ENCODE assay signal across 8 mouse cellular contexts in genomic region chr15:12667760-12668520, GRCm38 (mm10).
DNase-seq lines count a peak whose midpoint lies in the region; ATAC-seq lines count a peak whose summit lies in the region.

No protein-coding gene starts in this region.

- peak; percentile 80 for DNase-seq in MEL-GATA-1-ER (ENCODE audit: extremely low read depth, low read depth)
- DNase-seq in induced T-regulatory cell, adult 2 months (ENCODE audit: low read depth) = peak; percentile 11
- DNase-seq in left cerebral cortex, adult 11 months (ENCODE audit: low spot score) = no peak
- no peak for DNase-seq in layer of hippocampus, adult 8-10 months (ENCODE audit: low spot score in 2 of 2)
- no peak for DNase-seq in c-Kit-positive CD71-positive TER-119-positive erythroid progenitor cells, embryonic 14.5 days (ENCODE audit: low spot score)

- ATAC-seq in hindbrain, embryonic 12.5 days (ENCODE audit: low FRiP score) = no peak
- ATAC-seq in hindbrain, embryonic 16.5 days = no peak
- ATAC-seq in megakaryocyte-erythroid progenitor cell, adult 5-6 weeks (replicated peaks; ENCODE audit: low FRiP score, low TSS enrichment, poor library complexity, severe bottlenecking) = peak; percentile 79

- no peaks in the 10 kb centered on the region for H3K36me3 ChIP-seq in hindbrain, embryonic 12.5 days
- H3K36me3 ChIP-seq in hindbrain, embryonic 16.5 days (ENCODE audit: control insufficient read depth, insufficient read depth, low read length) = no peaks in the 10 kb centered on the region

- no peaks in the 10 kb centered on the region for H3K27me3 ChIP-seq in hindbrain, embryonic 12.5 days
- no peaks in the 10 kb centered on the region for H3K27me3 ChIP-seq in hindbrain, embryonic 16.5 days (replicated peaks; ENCODE audit: control insufficient read depth, insufficient read depth, low read length)

- WGBS in hindbrain, embryonic 12.5 days = 39% methylated on average over 21 of the region's 21 CpGs
- 50% methylated on average over 21 of the region's 21 CpGs for WGBS in hindbrain, embryonic 16.5 days

- no peak overlapping the region for H3K4me3 ChIP-seq in hindbrain, embryonic 12.5 days
- H3K4me3 ChIP-seq in hindbrain, embryonic 16.5 days (ENCODE audit: low read length) = no peak overlapping the region

- peaks cover 5% of the 10 kb centered on the region for H3K4me1 ChIP-seq in hindbrain, embryonic 12.5 days
- no peaks in the 10 kb centered on the region for H3K4me1 ChIP-seq in hindbrain, embryonic 16.5 days (ENCODE audit: control insufficient read depth, insufficient read depth, low read depth, low read length)

- H3K4me2 ChIP-seq in hindbrain, embryonic 12.5 days (replicated peaks) = peak overlapping the region; percentile 31; the same call in 1 of the 2 replicates
- no peak overlapping the region for H3K4me2 ChIP-seq in hindbrain, embryonic 16.5 days (ENCODE audit: low read length)

- no peak overlapping the region for H3K27ac ChIP-seq in hindbrain, embryonic 12.5 days
- no peak overlapping the region for H3K27ac ChIP-seq in hindbrain, embryonic 16.5 days (ENCODE audit: low read depth, low read length)

- H3K9me3 ChIP-seq in hindbrain, embryonic 12.5 days (replicated peaks) = 0 out of 2 replicates have a peak, but pooled peaks cover 3% of the 10 kb centered on the region
- no peaks in the 10 kb centered on the region for H3K9me3 ChIP-seq in hindbrain, embryonic 16.5 days (ENCODE audit: control insufficient read depth, low read length)

- no peak overlapping the region for H3K9ac ChIP-seq in hindbrain, embryonic 12.5 days
- H3K9ac ChIP-seq in hindbrain, embryonic 16.5 days (ENCODE audit: low read depth, low read length) = no peak overlapping the region

Comparison
In these comparisons a context has a peak if more than half of its experiments do, and no peak if none do; other contexts are left out.
1. DNase-seq: peak in MEL-GATA-1-ER (single experiment) and induced T-regulatory cell, adult 2 months (single experiment); none in left cerebral cortex, adult 11 months (single experiment), layer of hippocampus, adult 8-10 months (0 of 2) and c-Kit-positive CD71-positive TER-119-positive erythroid progenitor cells, embryonic 14.5 days (single experiment).